Mouse (Mus musculus): ENCODE measurements around the gene Ror1. TPM values are rescaled to one million over a fixed set of nuclear protein-coding genes. Genes with fewer than 3 reads are reported as not detected.

Ror1 gene
- total RNA-seq, 2 experiments from 2014 or later: 1.1 to 1.4 TPM

- DNase-seq (ENCODE audit: low spot score): no peak
Observed at GRCm38 (mm10) chr4:100155731-100156130, 60.1 kb downstream of the Ror1 start.

DNA sequence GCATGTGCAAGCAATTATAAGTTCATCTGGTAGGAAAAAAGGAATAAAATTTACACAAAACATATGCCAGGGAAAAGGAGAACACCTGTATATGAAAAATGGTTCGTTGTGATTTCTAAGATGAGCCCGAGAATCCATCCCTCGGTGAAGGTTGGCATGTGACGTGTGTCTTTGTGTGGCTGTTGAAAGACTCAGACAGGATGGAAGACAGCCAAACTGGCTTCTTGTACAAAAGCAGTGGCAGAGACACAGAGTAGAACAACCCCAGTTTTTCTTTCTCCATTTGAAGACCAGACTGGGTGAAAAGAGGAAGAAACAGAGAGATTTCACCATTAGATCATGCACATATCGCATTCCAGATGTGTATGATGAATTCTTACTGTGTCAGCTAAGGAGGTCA is 62.8 kb downstream of the Ror1 start:
- no peak for DNase-seq (ENCODE audit: low spot score)

DNA sequence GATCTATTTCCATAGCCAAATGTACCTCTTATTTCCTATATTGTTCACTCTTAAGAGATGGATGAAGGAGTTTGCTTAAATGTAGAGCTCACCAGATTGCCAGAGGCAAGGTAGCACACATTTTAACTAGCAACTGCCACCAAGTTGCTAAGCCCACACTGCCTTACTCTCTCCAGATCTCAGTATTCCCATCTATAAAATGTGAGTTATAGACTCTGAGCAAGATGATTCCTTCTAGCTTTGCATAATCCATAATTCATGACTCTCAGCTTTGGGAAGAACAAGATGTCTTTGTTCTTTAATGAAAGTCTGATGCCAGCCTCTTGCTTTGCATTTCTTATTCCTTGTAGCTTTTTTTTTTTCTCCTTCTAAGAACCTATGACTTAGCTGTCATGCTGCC is 64.6 kb downstream of the Ror1 start:
- no peak for DNase-seq (ENCODE audit: low spot score)

GRCm38 (mm10) chr4:100165790-100166189 is 70.2 kb downstream of the Ror1 start:
- DNase-seq (ENCODE audit: low spot score): no peak

DNA sequence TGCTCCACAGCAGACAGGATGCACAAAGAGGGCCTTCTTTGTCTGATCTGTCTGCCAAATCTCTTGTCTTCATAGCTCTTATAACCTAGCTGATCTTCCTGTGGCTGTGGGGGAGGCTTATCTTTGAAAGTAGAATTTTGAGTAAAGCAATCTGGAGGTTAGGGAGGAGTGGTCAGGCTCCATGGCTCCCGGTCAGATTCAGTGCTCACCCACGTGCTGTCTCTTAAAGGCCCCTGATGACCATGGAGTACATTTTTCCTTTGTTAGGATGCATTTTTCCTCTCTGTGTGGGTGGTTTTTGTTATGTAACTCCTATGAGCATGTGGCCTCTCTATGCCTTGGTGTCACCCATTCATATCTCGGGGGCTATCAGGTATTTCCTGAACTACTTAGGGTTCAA is 71.3 kb downstream of the Ror1 start:
- DNase-seq (ENCODE audit: low spot score): no peak

GRCm38 (mm10) chr4:100169683-100170082 is 74.1 kb downstream of the Ror1 start:
- DNase-seq (ENCODE audit: low spot score): no peak

GRCm38 (mm10) chr4:100170161-100170650 is 74.6 kb downstream of the Ror1 start:
- no peak for DNase-seq (ENCODE audit: low spot score)

DNA sequence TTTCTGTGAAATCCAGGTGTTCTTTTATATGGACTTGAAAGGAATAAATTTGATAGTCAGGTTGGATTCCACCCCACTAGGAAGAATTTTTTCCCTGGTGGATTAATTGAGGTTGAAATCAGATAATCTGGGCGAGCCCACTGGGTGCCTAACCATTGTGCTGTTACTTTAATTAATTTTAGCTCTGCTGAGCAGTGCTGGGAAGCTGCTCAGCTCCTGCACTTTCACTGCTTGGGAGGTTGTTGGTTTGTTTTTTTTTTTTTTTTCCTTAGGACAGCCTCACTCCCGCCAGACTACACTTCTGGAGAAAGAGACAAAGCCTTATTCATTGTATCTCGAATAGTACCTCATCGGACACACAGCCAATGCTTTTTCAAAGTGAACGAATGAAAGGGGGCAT is 75.2 kb downstream of the Ror1 start:
- DNase-seq (ENCODE audit: low spot score): no peak

DNA sequence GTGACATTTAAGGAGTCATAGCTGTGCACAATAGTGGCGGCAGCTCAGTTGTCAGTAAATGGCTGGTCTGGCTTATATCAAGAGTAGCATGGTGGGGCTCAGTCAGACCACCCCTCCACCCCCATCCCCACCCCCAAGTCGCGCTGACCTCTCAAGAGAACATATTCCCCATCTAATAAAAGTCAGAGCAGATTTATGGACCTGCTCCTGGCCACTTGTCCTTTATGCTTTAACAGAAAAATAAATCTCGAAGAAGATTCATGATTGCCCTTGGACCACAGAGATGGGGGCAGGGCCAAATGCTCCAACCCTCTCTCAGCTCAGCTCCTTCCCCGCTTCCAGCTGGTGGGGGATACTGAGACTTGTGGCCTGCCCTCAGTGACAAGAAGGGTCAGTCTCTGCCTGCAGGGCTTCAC is 75.9 kb downstream of the Ror1 start:
- DNase-seq (ENCODE audit: low spot score): no peak

DNA sequence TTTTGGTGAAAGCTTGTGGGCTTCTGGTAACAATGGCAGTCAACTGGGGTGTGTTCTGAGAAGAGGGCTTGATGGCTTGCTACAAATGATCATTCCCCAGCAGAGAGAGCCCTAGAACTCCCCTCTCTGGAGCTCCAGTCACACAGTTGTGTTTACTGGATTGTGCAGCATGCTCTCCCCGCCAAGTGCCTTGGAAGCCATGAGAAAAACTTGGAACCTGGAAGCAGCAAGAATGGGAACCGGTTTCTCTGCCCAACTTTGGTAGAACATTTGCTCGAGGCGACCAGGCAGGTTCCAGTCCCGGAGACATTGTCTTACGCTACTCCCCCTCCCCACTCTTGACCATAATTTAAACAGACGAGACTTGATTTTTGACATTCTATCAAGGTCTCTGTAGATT is 80.0 kb downstream of the Ror1 start:
- DNase-seq (ENCODE audit: low spot score): no peak

DNA sequence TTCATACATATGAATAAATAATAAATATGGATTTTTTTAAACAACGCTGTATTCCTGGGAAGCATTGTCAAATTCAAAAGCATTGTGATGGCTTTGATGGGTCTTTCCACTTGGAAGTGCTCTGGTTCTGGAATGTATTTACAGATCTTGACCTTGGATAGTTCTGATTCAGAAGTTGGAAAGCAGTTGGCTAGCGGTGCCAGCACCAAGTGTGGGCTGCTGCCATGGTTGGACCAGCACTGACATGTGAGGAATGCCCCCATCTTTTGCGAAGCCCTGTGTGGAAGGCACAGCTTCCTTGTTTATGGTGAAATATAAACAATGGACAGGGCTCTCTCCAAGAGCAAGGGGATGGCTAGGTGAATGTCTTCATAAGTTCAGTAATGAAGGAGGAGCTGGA is 82.7 kb downstream of the Ror1 start:
- DNase-seq (ENCODE audit: low spot score): no peak

DNA sequence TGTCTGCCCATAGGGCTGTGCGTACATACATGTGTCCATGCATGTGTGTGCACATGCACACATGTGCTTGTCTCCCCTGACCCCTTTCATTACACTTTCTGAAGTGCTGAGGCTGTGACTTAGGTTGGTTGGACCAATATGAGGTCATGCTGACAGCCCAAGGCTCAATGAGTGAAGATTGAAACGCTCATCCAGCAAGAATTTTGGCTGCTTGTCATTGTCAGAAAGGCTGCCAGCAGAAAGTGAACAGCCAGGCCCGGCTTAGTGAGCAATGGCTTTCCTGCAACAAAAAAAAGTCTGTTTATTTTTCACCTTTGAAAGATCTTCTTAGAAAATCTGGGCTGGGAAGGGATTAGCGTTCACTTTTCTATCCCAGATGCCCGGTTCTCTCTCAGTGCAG is 86.1 kb downstream of the Ror1 start:
- peak; percentile 83 for DNase-seq (ENCODE audit: low spot score)

GRCm38 (mm10) chr4:100186781-100187180 is 91.2 kb downstream of the Ror1 start:
- no peak for DNase-seq (ENCODE audit: low spot score)

GRCm38 (mm10) chr4:100187563-100188200 is 92.1 kb downstream of the Ror1 start:
- no peak for DNase-seq (ENCODE audit: low spot score)

GRCm38 (mm10) chr4:100188201-100188699 is 92.7 kb downstream of the Ror1 start:
- DNase-seq (ENCODE audit: low spot score): peak; percentile 16

DNA sequence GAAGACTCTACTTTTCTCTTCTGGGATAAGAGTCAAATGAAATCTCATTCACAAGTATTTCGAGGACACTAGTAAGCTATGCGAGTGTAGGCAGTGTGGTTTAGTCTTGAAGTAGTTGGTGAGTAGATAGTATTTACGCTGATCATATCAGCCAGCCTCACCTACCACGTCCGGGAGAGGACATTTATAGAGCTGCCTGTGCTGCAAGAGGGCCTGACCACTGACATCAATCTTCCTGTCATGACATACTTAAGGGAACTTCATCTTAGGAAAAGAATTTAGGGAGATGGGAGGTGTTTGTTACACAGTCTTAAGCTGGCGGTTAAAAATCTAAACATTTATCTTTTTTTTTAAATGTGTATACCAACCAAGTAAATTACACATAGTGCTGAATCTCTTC is 95.9 kb downstream of the Ror1 start:
- no peak for DNase-seq (ENCODE audit: low spot score)

- no peak for DNase-seq (ENCODE audit: low spot score)
Observed at GRCm38 (mm10) chr4:100194136-100194535, 98.5 kb downstream of the Ror1 start.

DNA sequence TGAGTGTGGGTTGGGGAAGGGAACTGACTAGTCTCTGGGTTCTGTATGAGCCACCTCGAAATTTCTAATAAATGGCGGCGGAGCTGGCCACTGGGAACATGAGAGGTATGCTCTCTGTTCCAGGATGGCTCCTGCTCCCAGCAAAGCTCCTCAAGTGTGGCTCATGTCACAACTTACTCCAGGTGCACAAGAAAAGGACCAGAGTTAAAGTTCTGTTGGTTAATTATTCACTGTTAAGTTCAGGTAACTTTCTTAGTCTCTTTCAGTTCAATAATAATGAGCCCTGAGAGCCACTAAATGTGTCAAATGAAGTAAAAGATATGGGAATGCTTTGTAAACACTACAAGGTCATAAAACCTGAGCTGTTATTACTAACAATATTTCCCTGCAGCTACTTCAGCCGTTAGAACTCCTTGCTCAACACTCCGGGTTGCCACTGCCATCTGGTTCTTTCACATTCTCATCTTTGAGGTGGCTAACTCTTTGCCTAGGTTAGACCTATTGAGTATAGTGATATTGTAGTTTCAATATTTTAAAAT is 100.7 kb downstream of the Ror1 start:
- no peak for DNase-seq (ENCODE audit: low spot score)

- no peak for DNase-seq (ENCODE audit: low spot score)
Observed at GRCm38 (mm10) chr4:100198275-100198674, 102.7 kb downstream of the Ror1 start.

- DNase-seq (ENCODE audit: low spot score): no peak
Observed at GRCm38 (mm10) chr4:100201322-100201721, 105.7 kb downstream of the Ror1 start.

DNA sequence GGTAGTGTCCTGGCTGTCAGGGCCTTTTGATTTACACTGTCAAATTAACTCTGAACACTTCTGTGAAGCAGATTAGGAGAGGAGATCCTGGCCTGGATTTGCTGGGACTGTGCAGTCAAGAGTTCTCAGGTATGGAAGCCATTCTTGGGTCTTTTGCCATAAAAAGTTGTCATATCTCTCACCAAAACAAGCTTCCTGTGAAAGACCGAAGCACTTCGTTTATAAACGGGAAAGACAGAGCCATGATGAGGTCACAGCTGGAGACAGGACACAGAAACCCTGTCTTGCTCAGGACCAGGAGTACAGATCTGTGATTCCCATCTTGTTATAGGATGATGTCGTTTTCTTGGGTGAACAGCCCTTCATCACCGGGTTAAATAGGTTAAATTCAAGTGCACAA is 107.5 kb downstream of the Ror1 start:
- DNase-seq (ENCODE audit: low spot score): no peak

DNA sequence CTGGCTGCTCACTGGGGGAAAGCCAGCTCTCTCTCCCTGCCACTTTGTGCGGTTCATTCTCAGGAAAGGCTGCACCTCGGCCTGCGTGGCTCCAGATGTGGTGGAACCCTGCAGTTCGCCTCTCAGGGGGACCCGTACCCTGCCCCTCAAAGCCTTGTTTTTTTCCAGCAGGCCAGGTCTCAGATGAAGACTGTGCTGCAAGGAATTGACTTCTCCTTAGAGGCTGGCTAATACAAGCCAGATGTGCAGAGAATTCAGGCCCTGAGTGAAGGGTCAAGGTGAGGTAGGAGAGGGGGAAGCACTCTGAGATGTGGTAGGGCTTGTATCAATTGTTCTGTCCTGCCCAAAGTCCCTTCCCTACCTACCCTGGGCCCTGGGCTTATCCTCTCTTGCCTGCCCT is 108.1 kb downstream of the Ror1 start:
- no peak for DNase-seq (ENCODE audit: low spot score)

GRCm38 (mm10) chr4:100204381-100204780 is 108.8 kb downstream of the Ror1 start:
- peak; percentile 7 for DNase-seq (ENCODE audit: low spot score)

Data from gastrocnemius, adult 18-20 months (tissue).